Mouse (Mus musculus): ENCODE measurements around the gene Agfg2.

DNA sequence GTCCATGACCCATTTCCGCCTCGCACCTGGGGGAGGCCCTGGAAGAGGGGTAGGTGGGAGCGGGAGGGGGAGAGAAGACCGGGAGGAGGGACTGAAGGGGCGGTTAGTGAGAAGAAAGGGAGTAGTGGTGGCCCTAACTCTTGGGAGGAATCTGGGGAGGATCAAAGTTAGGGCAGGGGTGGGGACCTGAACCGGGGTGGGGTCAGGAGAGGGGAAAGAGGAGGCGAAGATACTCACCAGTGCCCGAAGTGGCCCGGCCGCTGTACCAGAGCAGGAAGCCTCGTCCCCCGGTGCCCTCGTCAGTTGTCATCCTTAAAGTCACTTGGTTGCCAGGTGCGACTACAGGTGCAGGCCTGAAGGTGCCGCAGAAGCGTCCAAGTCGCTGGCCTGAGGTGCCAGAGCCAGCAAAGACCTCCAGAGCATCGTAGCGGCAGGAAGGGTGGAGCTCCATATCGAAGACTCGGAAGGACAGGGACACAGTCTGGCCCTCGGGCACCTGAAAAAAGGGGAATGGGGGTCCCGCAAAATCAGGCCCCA lies 75.8 kb downstream of the Agfg2 start:
- no peak for TF ChIP-seq HCFC1 (IDR thresholded peaks at IDR 0.05; ENCODE audit: borderline replicate concordance, insufficient read depth, low read length)
- no peak for TF ChIP-seq MAFK (IDR thresholded peaks at IDR 0.05; ENCODE audit: insufficient read depth, low read depth, low read length)

All from ES-E14 (cell line).